Mouse (Mus musculus) heart, embryonic 13.5 days (tissue): ENCODE results near the gene Ddx31. TPM values are rescaled to one million over a fixed set of nuclear protein-coding genes. Genes with fewer than 3 reads are reported as not detected.

Experiments
- ATAC-seq: fragments of 200-750 bp; cut with Nextera tagmentation; 2 replicates; pipeline ENCODE4 v1.8.0; 2017; ENCODE audit warnings: moderate TSS enrichment; ENCODE audit not compliant: insufficient number of reproducible peaks, low FRiP score, low TSS enrichment; ENCODE audit errors: extremely low read depth
- H3K27ac ChIP-seq: fragments of 300-500 bp; sonication (generic); replicated peaks from 2 replicates; pipeline ENCODE4 v1.5.1; 2015; ENCODE audit warnings: moderate library complexity, mild to moderate bottlenecking, inconsistent platforms
- H3K27me3 ChIP-seq: fragments of 300-500 bp; sonication (generic); replicated peaks from 2 replicates; pipeline ENCODE4 v1.6.1; 2015; ENCODE audit warnings: mild to moderate bottlenecking, inconsistent platforms
- H3K36me3 ChIP-seq: fragments of 300-500 bp; sonication (generic); 2 replicates; pipeline ENCODE4 v1.6.1; 2015; ENCODE audit warnings: mild to moderate bottlenecking, inconsistent platforms
- H3K4me1 ChIP-seq: fragments of 300-500 bp; sonication (generic); 2 replicates; pipeline ENCODE4 v1.6.1; 2015; ENCODE audit warnings: inconsistent platforms
- H3K4me2 ChIP-seq: fragments of 300-500 bp; sonication (generic); 2 replicates; pipeline ENCODE4 v1.6.1; 2015; ENCODE audit warnings: inconsistent platforms, mild to moderate bottlenecking, moderate library complexity
- H3K4me3 ChIP-seq: fragments of 300-500 bp; sonication (generic); 2 replicates; pipeline ENCODE4 v1.5.1; 2015; ENCODE audit warnings: moderate library complexity, mild to moderate bottlenecking, inconsistent platforms
- H3K9ac ChIP-seq: fragments of 300-500 bp; sonication (generic); 2 replicates; pipeline ENCODE4 v1.6.1; 2015; ENCODE audit warnings: inconsistent platforms, mild to moderate bottlenecking, moderate library complexity
- H3K9me3 ChIP-seq: fragments of 300-500 bp; sonication (generic); 2 replicates; pipeline ENCODE4 v1.6.1; 2016; ENCODE audit warnings: inconsistent platforms
- WGBS: fragments of 180-500 bp; shearing (Covaris S2); methylation state at CpG from one replicate; pipeline ENCODE4 v1.1.7; 2015; ENCODE audit warnings: mixed read lengths; 5-methylcytosine and 5-hydroxymethylcytosine counted together
- polyA plus RNA-seq: library from polyadenylated mRNA; unstranded; fragments of >200 nt; fragmentation: Nextera tagmentation; extraction: Ambion mirVana; gene quantifications from 2 replicates; pipeline ENCODE4 v1.2.1, GENCODE M21; 2015

The Ddx31 gene
- polyA plus RNA-seq, 1 experiment from 2014 or later, result 7.7 TPM

- ATAC-seq, result no peak
- 53% methylated on average over 29 of the region's 30 CpGs for WGBS
- Histone ChIP-seq H3K9me3 (no peaks in the 10 kb centered on the region), H3K36me3 (no peaks in the 10 kb centered on the region), H3K4me1 (peaks cover 6% of the 10 kb centered on the region; the same call in 1 of the 2 replicates), H3K9ac (no peak overlapping the region), H3K27ac (no peak overlapping the region), H3K4me2 (no peak overlapping the region; the same call in 1 of the 2 replicates), H3K4me3 (no peak overlapping the region), H3K27me3 (peaks cover 64% of the 10 kb centered on the region)
Observed at GRCm38 (mm10) chr2:28943666-28944516, 103.7 kb downstream of the Ddx31 start.

GRCm38 (mm10) chr2:28945388-28945787, 105.2 kb downstream of the Ddx31 start:
- H3K4me2 ChIP-seq, result no peak overlapping the region
- H3K4me3 ChIP-seq, result no peak overlapping the region
- no peak overlapping the region for H3K27ac ChIP-seq
- H3K9ac ChIP-seq, result no peak overlapping the region
- H3K27me3 ChIP-seq, result peaks cover 65% of the 10 kb centered on the region
- no peak for ATAC-seq
- no peaks in the 10 kb centered on the region for H3K4me1 ChIP-seq
- H3K36me3 ChIP-seq, result no peaks in the 10 kb centered on the region
- 61% methylated on average over 6 of the region's 6 CpGs for WGBS
- H3K9me3 ChIP-seq, result no peaks in the 10 kb centered on the region

- H3K4me3 ChIP-seq, result no peak overlapping the region
Observed at GRCm38 (mm10) chr2:28946312-28946711, 106.1 kb downstream of the Ddx31 start.

GRCm38 (mm10) chr2:28952981-28953380, 112.8 kb downstream of the Ddx31 start:
- Histone ChIP-seq H3K27me3 (peaks cover 24% of the 10 kb centered on the region; the same call in 1 of the 2 replicates), H3K4me2 (no peak overlapping the region), H3K9ac (no peak overlapping the region), H3K9me3 (no peaks in the 10 kb centered on the region), H3K4me1 (no peaks in the 10 kb centered on the region), H3K36me3 (no peaks in the 10 kb centered on the region), H3K4me3 (no peak overlapping the region), H3K27ac (no peak overlapping the region)
- no peak for ATAC-seq
- 61% methylated on average over 8 of the region's 8 CpGs for WGBS

More at GRCm38 (mm10) chr2:28946312-28946711, 106.1 kb downstream of the Ddx31 start:
- no peaks in the 10 kb centered on the region for H3K9me3 ChIP-seq
- WGBS, result 69% methylated on average over 3 of the region's 3 CpGs
- no peaks in the 10 kb centered on the region for H3K4me1 ChIP-seq
- no peaks in the 10 kb centered on the region for H3K36me3 ChIP-seq
- H3K27me3 ChIP-seq, result peaks cover 66% of the 10 kb centered on the region
- no peak for ATAC-seq
- H3K27ac ChIP-seq, result no peak overlapping the region
- H3K4me2 ChIP-seq, result no peak overlapping the region
- H3K9ac ChIP-seq, result no peak overlapping the region

GRCm38 (mm10) chr2:28954595-28954994, 114.4 kb downstream of the Ddx31 start:
- Histone ChIP-seq H3K9ac (no peak overlapping the region), H3K36me3 (no peaks in the 10 kb centered on the region), H3K27me3 (peaks cover 15% of the 10 kb centered on the region; the same call in 1 of the 2 replicates), H3K9me3 (no peaks in the 10 kb centered on the region), H3K4me2 (no peak overlapping the region), H3K4me3 (no peak overlapping the region), H3K27ac (no peak overlapping the region), H3K4me1 (no peaks in the 10 kb centered on the region)
- WGBS, result 75% methylated on average over 9 of the region's 9 CpGs
- no peak for ATAC-seq

Other genes with a start within 250 kb of the Ddx31 start
- gene Gfi1b, start 218.4 kb upstream of the Ddx31 start, polyA plus RNA-seq, result 2.8 and 4.7 TPM in 2 replicates
- gene Tsc1, start 199.2 kb upstream of the Ddx31 start, polyA plus RNA-seq, result 16.2 and 16.4 TPM in 2 replicates
- gene Spaca9, start 140.7 kb upstream of the Ddx31 start, polyA plus RNA-seq, result 0.59 and 1.2 TPM in 2 replicates
- 0.37 and 0.90 TPM in 2 replicates for gene Ak8, start 140.2 kb upstream of the Ddx31 start, polyA plus RNA-seq
- 6.7 and 8.0 TPM in 2 replicates for gene Gtf3c4, start within 50 bp of the Ddx31 start, polyA plus RNA-seq
- not detected in 2 replicates for gene Barhl1, start 76.3 kb downstream of the Ddx31 start, polyA plus RNA-seq
- 0.19 and 0.20 TPM in 2 replicates for gene Cfap77, start 214.7 kb downstream of the Ddx31 start, polyA plus RNA-seq
- 5.0 and 6.0 TPM in 2 replicates for gene Ttf1, start 219.9 kb downstream of the Ddx31 start, polyA plus RNA-seq